Mouse (Mus musculus): ENCODE measurements around the gene Gm11037.

- no peak for TF ChIP-seq CTCF (IDR thresholded peaks at IDR 0.05; ENCODE audit: extremely low read depth, insufficient read depth, low read length)
- no peak for TF ChIP-seq POLR2A (IDR thresholded peaks at IDR 0.05; ENCODE audit: extremely low read depth, insufficient read depth, low read length)
Measured at GRCm38 (mm10) chr2:131097087-131097486, 36.2 kb upstream of the Gm11037 start.
